Mouse (Mus musculus) heart, adult 9 months (tissue): ENCODE results near the gene Dcaf6.
"Not testable (repeated sequence)": the region's sequence is repeated elsewhere in the genome, so short reads cannot be mapped to it uniquely, and the experiment has no call there.

Experiments
- DNase-seq, 2 experiments: peaks; one replicate each; pipeline ENCODE4 v3.0.0; 2022; ENCODE audit warnings: low spot score in 2 of 2

Dcaf6 gene

GRCm38 (mm10) chr1:165421357-165421915 lies 38.8 kb downstream of the Dcaf6 start:
- no peak for DNase-seq

GRCm38 (mm10) chr1:165396401-165396805 lies 63.9 kb downstream of the Dcaf6 start:
- no peak for DNase-seq

- DNase-seq = no peak
Observed at GRCm38 (mm10) chr1:165395940-165396339, 64.3 kb downstream of the Dcaf6 start.

GRCm38 (mm10) chr1:165394836-165395235 lies 65.4 kb downstream of the Dcaf6 start:
- no peak for DNase-seq

- DNase-seq = no peak
Observed at GRCm38 (mm10) chr1:165393033-165393432, 67.2 kb downstream of the Dcaf6 start.

GRCm38 (mm10) chr1:165388716-165389115 lies 71.6 kb downstream of the Dcaf6 start:
- peak in 1 of 2 experiments; percentile 12 for DNase-seq

- DNase-seq = no peak
Observed at GRCm38 (mm10) chr1:165386525-165386923, 73.8 kb downstream of the Dcaf6 start.

- DNase-seq = no peak
Observed at GRCm38 (mm10) chr1:165385810-165386524, 74.3 kb downstream of the Dcaf6 start.

- no peak for DNase-seq
Observed at GRCm38 (mm10) chr1:165373839-165374238, 86.4 kb downstream of the Dcaf6 start.

GRCm38 (mm10) chr1:165370990-165371389 lies 89.3 kb downstream of the Dcaf6 start:
- DNase-seq = no peak

- DNase-seq = no peak
Observed at GRCm38 (mm10) chr1:165365057-165365456, 95.2 kb downstream of the Dcaf6 start.

- DNase-seq = no peak
Observed at GRCm38 (mm10) chr1:165363271-165363670, 97.0 kb downstream of the Dcaf6 start.

- no peak for DNase-seq
Observed at GRCm38 (mm10) chr1:165356347-165356746, 103.9 kb downstream of the Dcaf6 start.

- no peak for DNase-seq
Observed at GRCm38 (mm10) chr1:165348627-165349026, 111.6 kb downstream of the Dcaf6 start.

- DNase-seq = no peak
Observed at GRCm38 (mm10) chr1:165344453-165344852, 115.8 kb downstream of the Dcaf6 start.

GRCm38 (mm10) chr1:165342126-165342525 lies 118.1 kb downstream of the Dcaf6 start:
- no peak for DNase-seq

- DNase-seq = no peak
Observed at GRCm38 (mm10) chr1:165332797-165333196, 127.5 kb downstream of the Dcaf6 start.

GRCm38 (mm10) chr1:165330859-165331258 lies 129.4 kb downstream of the Dcaf6 start:
- DNase-seq = no peak

- not testable (repeated sequence) for DNase-seq
Observed at GRCm38 (mm10) chr1:165328384-165329289, 131.6 kb downstream of the Dcaf6 start.

- DNase-seq = no peak
Observed at GRCm38 (mm10) chr1:165327831-165328230, 132.4 kb downstream of the Dcaf6 start.

GRCm38 (mm10) chr1:165327370-165327769 lies 132.9 kb downstream of the Dcaf6 start:
- no peak for DNase-seq

GRCm38 (mm10) chr1:165322934-165323333 lies 137.3 kb downstream of the Dcaf6 start:
- DNase-seq = no peak
